Mouse (Mus musculus): ENCODE results near the gene Asb15.

- no peak for TF ChIP-seq CTCF (IDR thresholded peaks at IDR 0.05; ENCODE audit: borderline replicate concordance, insufficient read depth, low read length)
- TF ChIP-seq POLR2A (IDR thresholded peaks at IDR 0.05; ENCODE audit: low read depth, low read length) = no peak
These were observed 85.4 kb downstream of the Asb15 start for GRCm38 (mm10) chr6:24613346-24613745.

Measured in embryonic fibroblast, embryonic 13.5 days (primary cell).